Mouse (Mus musculus): ENCODE data around the gene Atp6v1e1. TPM values are rescaled to one million over a fixed set of nuclear protein-coding genes. Genes with fewer than 3 reads are reported as not detected.

Gene Atp6v1e1
- polyA plus RNA-seq, 1 experiment: 134 TPM

DNA sequence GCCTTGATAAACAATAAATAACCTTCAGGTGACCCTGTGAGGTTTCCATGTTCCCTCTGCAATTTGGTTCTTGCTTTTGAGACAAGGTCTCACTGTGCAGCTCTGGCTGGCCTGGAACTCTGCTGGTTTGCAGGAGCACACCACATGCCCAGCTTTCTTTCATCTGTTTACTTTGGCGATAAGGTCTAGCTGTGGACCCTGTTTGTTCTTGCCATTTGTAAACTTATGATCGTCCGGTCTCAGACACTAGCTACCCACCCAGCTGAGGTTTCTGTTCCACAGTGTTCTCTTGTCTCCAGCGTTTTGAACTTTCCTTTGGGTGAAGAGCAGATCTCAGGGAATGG is 14.9 kb downstream of the Atp6v1e1 start:
- Histone ChIP-seq H3K4me3 (replicated peaks; ENCODE audit: control insufficient read depth, low read depth, low read length) (no peak overlapping the region), H3K4me1 (ENCODE audit: control insufficient read depth, insufficient read depth, low read length) (no peaks in the 10 kb centered on the region), H3K27ac (ENCODE audit: control insufficient read depth, insufficient read depth, low read depth, low read length, poor library complexity) (no peak overlapping the region)
- TF ChIP-seq POLR2A (IDR thresholded peaks at IDR 0.05; ENCODE audit: borderline replicate concordance, control insufficient read depth, low read depth, low read length) (no peak), CTCF (IDR thresholded peaks at IDR 0.05; ENCODE audit: control insufficient read depth, insufficient read depth, low read length) (no peak)
- WGBS: 97% methylated on average over 4 of the region's 4 CpGs

DNA sequence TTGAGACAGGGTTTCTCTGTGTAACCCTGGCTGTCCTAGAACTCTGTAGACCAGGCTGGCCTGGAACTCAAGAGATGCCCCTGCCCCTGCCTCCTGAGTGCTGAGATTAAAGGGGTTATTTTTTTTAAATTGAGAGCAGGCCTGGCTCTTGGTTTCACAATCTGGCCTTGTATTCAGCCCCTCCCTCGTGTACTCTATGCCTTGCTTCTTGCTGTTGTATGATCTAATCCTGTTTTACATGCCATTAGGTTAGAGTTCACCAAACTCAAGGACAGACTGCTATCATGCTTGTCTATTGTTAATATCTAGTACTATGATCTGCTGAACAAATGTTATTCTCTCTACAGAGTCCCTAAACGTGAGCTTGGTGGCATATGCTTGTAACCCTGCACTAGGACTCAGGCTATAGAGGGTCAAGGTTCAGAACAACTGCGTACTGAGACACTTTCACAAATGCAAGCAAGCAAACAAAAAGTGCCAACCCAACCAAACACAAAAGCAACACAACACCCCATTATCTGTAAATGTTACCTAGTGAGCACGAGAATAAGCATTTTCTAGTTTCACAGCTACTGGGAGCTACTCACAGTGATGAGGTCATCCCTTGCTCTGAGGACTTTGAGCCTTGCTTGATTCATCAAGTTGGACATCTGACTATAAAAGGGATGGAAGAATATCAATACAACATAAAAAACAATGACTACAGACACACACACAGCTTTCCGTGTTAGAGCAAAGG is 15.4 kb downstream of the Atp6v1e1 start:
- Histone ChIP-seq H3K4me1 (ENCODE audit: control insufficient read depth, insufficient read depth, low read length) (no peaks in the 10 kb centered on the region), H3K27ac (ENCODE audit: control insufficient read depth, insufficient read depth, low read depth, low read length, poor library complexity) (no peak overlapping the region), H3K4me3 (replicated peaks; ENCODE audit: control insufficient read depth, low read depth, low read length) (no peak overlapping the region)
- TF ChIP-seq POLR2A (IDR thresholded peaks at IDR 0.05; ENCODE audit: borderline replicate concordance, control insufficient read depth, low read depth, low read length): no peak
- no peak for TF ChIP-seq CTCF (IDR thresholded peaks at IDR 0.05; ENCODE audit: control insufficient read depth, insufficient read depth, low read length)
- 85% methylated on average over 5 of the region's 5 CpGs for WGBS

DNA sequence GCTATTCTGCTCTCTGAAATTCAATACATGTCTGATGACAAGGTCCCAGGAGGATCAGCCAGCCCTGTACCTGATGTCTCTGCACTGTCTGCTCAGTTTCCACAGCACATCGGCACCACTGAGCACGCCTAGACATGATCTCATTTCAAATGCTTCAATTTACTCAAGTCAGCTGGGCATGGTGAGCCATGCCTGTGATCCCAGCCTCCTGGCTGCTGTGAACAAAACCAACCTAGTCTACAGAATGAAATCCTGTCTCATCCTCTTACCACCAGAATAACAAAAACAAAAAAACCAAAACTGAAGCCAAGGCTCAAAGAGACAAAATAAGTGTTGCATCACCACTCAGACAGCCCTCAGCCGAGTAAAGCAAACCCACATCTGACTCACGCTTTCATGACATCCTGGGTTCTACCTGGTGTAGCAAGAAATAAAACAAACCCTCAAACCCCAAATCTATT is 23.0 kb downstream of the Atp6v1e1 start:
- 75% methylated on average over 4 of the region's 4 CpGs for WGBS
- no peak overlapping the region for H3K27ac ChIP-seq (ENCODE audit: control insufficient read depth, insufficient read depth, low read depth, low read length, poor library complexity)
- no peak overlapping the region for H3K4me3 ChIP-seq (replicated peaks; ENCODE audit: control insufficient read depth, low read depth, low read length)
- H3K4me1 ChIP-seq (ENCODE audit: control insufficient read depth, insufficient read depth, low read length): no peaks in the 10 kb centered on the region
- TF ChIP-seq POLR2A (IDR thresholded peaks at IDR 0.05; ENCODE audit: borderline replicate concordance, control insufficient read depth, low read depth, low read length): no peak
- no peak for TF ChIP-seq CTCF (IDR thresholded peaks at IDR 0.05; ENCODE audit: control insufficient read depth, insufficient read depth, low read length)

DNA sequence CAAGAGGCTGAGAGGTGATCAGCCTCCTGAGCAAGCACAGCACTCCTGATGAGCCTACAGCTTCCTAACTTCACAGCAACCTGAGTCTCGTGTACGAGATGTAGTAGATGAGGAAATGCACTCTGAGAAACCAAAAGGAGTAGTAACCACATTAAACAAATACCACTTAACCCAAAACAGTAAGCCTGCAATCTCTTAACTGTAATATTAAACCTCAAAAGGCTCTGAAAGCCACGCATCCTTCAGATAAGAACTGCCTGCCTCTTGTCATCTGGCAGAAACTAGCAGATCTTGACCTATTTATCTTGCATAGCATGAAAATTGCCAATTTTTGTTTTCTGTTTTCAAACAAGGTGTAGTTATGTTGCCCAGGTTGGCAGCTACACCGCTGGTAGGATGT is 23.7 kb downstream of the Atp6v1e1 start:
- Histone ChIP-seq H3K4me3 (replicated peaks; ENCODE audit: control insufficient read depth, low read depth, low read length) (no peak overlapping the region), H3K4me1 (ENCODE audit: control insufficient read depth, insufficient read depth, low read length) (no peaks in the 10 kb centered on the region), H3K27ac (ENCODE audit: control insufficient read depth, insufficient read depth, low read depth, low read length, poor library complexity) (no peak overlapping the region)
- 59% methylated on average over 4 of the region's 4 CpGs for WGBS
- TF ChIP-seq CTCF (IDR thresholded peaks at IDR 0.05; ENCODE audit: control insufficient read depth, insufficient read depth, low read length): no peak
- TF ChIP-seq POLR2A (IDR thresholded peaks at IDR 0.05; ENCODE audit: borderline replicate concordance, control insufficient read depth, low read depth, low read length): no peak

DNA sequence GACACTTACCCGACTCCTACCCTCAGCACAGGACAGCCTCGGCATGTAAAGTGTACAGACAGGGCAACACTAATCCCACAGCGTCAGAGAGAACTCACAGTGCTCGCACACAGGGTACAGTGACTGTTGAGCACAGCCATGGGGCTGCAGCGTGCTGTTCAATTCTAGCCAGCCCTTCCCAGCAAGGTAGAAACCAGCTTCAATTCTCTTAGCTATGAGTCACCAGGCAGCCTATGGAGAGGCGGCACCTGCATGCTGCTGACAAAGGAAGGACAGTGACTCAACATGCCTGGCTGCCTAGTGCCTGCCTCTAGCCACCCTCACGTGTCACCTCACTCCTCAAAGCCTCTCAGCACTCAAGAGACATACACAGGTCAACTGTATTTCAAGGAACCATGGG is 24.6 kb downstream of the Atp6v1e1 start:
- WGBS: 88% methylated on average over 7 of the region's 7 CpGs
- TF ChIP-seq POLR2A (IDR thresholded peaks at IDR 0.05; ENCODE audit: borderline replicate concordance, control insufficient read depth, low read depth, low read length) (no peak), CTCF (IDR thresholded peaks at IDR 0.05; ENCODE audit: control insufficient read depth, insufficient read depth, low read length) (no peak)
- Histone ChIP-seq H3K4me1 (ENCODE audit: control insufficient read depth, insufficient read depth, low read length) (no peaks in the 10 kb centered on the region), H3K27ac (ENCODE audit: control insufficient read depth, insufficient read depth, low read depth, low read length, poor library complexity) (no peak overlapping the region), H3K4me3 (replicated peaks; ENCODE audit: control insufficient read depth, low read depth, low read length) (no peak overlapping the region)

DNA sequence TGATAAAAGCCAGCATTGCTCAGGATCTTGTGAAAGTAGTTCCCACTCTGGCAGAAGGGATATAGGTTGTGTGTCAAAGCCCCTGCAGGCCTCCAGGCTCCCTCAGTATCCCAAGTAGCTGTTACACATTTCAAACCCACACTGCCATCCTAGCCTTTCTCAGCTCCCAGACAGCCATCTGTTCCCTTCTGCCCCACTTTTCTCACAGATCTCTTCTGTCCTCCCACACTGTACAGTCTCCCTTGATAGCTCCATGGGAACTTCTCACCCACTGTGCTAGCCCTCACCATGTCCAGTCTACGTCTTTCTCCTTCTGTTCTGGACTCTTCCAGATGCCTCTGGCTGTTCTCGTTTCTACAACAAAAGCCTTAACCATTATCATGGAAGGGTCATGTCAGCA is 26.5 kb downstream of the Atp6v1e1 start:
- TF ChIP-seq POLR2A (IDR thresholded peaks at IDR 0.05; ENCODE audit: borderline replicate concordance, control insufficient read depth, low read depth, low read length) (no peak), CTCF (IDR thresholded peaks at IDR 0.05; ENCODE audit: control insufficient read depth, insufficient read depth, low read length) (no peak)
- Histone ChIP-seq H3K4me3 (replicated peaks; ENCODE audit: control insufficient read depth, low read depth, low read length) (no peak overlapping the region), H3K27ac (ENCODE audit: control insufficient read depth, insufficient read depth, low read depth, low read length, poor library complexity) (no peak overlapping the region), H3K4me1 (ENCODE audit: control insufficient read depth, insufficient read depth, low read length) (no peaks in the 10 kb centered on the region)
- 85% methylated on average over 2 of the region's 2 CpGs for WGBS

DNA sequence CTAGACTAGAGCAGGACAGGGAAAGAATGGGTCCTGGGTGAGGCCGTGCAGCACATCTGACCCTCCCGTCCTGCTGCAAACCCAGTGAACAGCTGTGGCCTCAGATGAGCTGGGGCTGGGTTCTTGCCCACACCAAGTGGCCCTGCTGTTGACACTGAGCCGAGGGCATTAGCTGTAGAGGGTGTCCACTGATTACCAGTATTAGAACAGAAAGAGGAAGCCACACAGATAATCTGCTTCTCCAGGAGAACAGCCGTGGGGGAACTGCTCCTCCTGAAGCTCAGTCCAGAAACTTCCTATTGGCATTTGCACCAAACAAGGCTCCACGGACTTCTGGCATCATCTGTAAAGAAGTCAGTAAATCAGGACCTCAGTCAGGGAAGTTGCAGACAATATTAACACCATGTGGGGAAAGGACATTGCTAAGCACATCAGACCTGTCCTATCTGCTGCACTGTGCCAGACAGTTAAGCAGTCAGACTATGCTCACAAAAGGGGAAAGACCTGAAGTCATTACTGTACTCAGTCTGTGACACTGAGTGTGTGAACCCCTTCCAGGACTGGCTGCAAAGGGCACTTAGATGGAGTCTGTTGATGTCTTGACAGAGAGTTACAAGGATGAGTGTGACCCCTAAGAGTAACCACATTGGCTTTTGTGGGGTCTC is 27.0 kb downstream of the Atp6v1e1 start:
- H3K4me3 ChIP-seq (replicated peaks; ENCODE audit: control insufficient read depth, low read depth, low read length): no peak overlapping the region
- 30% methylated on average over 5 of the region's 5 CpGs for WGBS
- TF ChIP-seq POLR2A (IDR thresholded peaks at IDR 0.05; ENCODE audit: borderline replicate concordance, control insufficient read depth, low read depth, low read length) (no peak), CTCF (IDR thresholded peaks at IDR 0.05; ENCODE audit: control insufficient read depth, insufficient read depth, low read length) (no peak)
- no peaks in the 10 kb centered on the region for H3K4me1 ChIP-seq (ENCODE audit: control insufficient read depth, insufficient read depth, low read length)
- H3K27ac ChIP-seq (ENCODE audit: control insufficient read depth, insufficient read depth, low read depth, low read length, poor library complexity): no peak overlapping the region

DNA sequence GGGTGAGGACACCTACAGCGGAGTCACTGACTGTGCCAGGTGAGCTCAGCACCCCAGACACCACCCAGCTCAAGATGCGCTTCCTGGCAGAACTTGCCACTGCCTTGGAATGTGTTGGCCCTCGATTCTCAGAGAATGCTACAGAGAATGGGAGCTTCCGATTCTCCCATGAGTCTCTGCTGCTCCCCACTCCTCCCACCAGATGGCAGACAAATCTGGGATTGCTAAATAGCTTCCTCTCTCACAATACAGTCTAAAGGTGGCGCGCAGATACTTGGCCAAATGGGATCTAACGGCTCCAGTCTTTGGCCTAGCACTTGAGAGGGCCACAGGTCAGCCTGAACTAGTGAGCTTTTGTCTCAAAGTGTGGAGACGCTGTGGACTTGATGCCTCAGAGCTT is 29.6 kb downstream of the Atp6v1e1 start:
- Histone ChIP-seq H3K27ac (ENCODE audit: control insufficient read depth, insufficient read depth, low read depth, low read length, poor library complexity) (no peak overlapping the region), H3K4me3 (replicated peaks; ENCODE audit: control insufficient read depth, low read depth, low read length) (no peak overlapping the region), H3K4me1 (ENCODE audit: control insufficient read depth, insufficient read depth, low read length) (no peaks in the 10 kb centered on the region; the same call in 1 of the 2 replicates)
- TF ChIP-seq POLR2A (IDR thresholded peaks at IDR 0.05; ENCODE audit: borderline replicate concordance, control insufficient read depth, low read depth, low read length): no peak
- 81% methylated on average over 8 of the region's 8 CpGs for WGBS

All from bone marrow, adult 2 months (tissue).